Mouse (Mus musculus) midbrain, embryonic 14.5 days (tissue): ENCODE measurements at regions not wholly inside any gene's neighbourhood (a gene's known extent, or its start where the extent isn't known, plus 50 kb on each side); places are given as distances from the start of the nearest gene placed in this dataset.
A peak's percentile ranks its signal among the peaks of the same experiment; 100 is the strongest.

Experiments used
- ATAC-seq: fragments of 200-750 bp; cut with Nextera tagmentation; 2 replicates; pipeline ENCODE4 v1.8.0; 2017; ENCODE audit warnings: moderate number of reproducible peaks, moderate library complexity; ENCODE audit not compliant: low FRiP score, low TSS enrichment
- DNase-seq: peaks from one replicate; pipeline ENCODE4 v3.0.0-alpha.2; 2015
- H3K27ac ChIP-seq: fragments of 300-500 bp; sonication (generic); replicated peaks from 2 replicates; pipeline ENCODE4 v1.5.1; 2014; ENCODE audit warnings: mild to moderate bottlenecking, low read depth, low read length, moderate library complexity
- H3K27me3 ChIP-seq: fragments of 300-500 bp; sonication (generic); 2 replicates; pipeline ENCODE4 v1.6.1; 2014; ENCODE audit warnings: low read length, control low read depth, mixed read lengths; ENCODE audit not compliant: control insufficient read depth, insufficient read depth
- H3K36me3 ChIP-seq: fragments of 300-500 bp; sonication (generic); 2 replicates; pipeline ENCODE4 v1.6.1; 2014; ENCODE audit warnings: low read length, control low read depth; ENCODE audit not compliant: control insufficient read depth, insufficient read depth
- H3K4me1 ChIP-seq: fragments of 300-500 bp; sonication (generic); 2 replicates; pipeline ENCODE4 v1.6.1; 2014; ENCODE audit warnings: mild to moderate bottlenecking, antibody characterized with exemption, low read length, control low read depth; ENCODE audit not compliant: control insufficient read depth, insufficient read depth
- H3K4me2 ChIP-seq: fragments of 300-500 bp; sonication (generic); 2 replicates; pipeline ENCODE4 v1.6.1; 2014; ENCODE audit warnings: mild to moderate bottlenecking, low read length, moderate library complexity
- H3K4me3 ChIP-seq: fragments of 300-500 bp; sonication (generic); replicated peaks from 2 replicates; pipeline ENCODE4 v1.5.1; 2014; ENCODE audit warnings: low read depth, low read length
- H3K9ac ChIP-seq: fragments of 300-500 bp; sonication (generic); replicated peaks from 2 replicates; pipeline ENCODE4 v1.6.1; 2014; ENCODE audit warnings: mild to moderate bottlenecking, low read length, moderate library complexity
- H3K9me3 ChIP-seq: fragments of 300-500 bp; sonication (generic); 2 replicates; pipeline ENCODE4 v1.6.1; 2016; ENCODE audit warnings: low read length, control low read depth, mixed read lengths; ENCODE audit not compliant: control insufficient read depth
- WGBS: fragments of 180-500 bp; shearing (Covaris S2); extraction: QIAGEN DNeasy Blood & Tissue Kit; methylation state at CpG from one replicate; pipeline ENCODE4 v1.1.7; 2014; 5-methylcytosine and 5-hydroxymethylcytosine counted together

GRCm38 (mm10) chr3:136434407-136434806 lies 108.5 kb upstream of the Bank1 start:
- Histone ChIP-seq H3K36me3 (no peaks in the 10 kb centered on the region), H3K9me3 (no peaks in the 10 kb centered on the region), H3K27me3 (no peaks in the 10 kb centered on the region), H3K27ac (no peak overlapping the region), H3K9ac (no peak overlapping the region), H3K4me2 (no peak overlapping the region), H3K4me3 (no peak overlapping the region), H3K4me1 (no peaks in the 10 kb centered on the region)
- WGBS = 82% methylated on average over 5 of the region's 5 CpGs
- DNase-seq (no peak), ATAC-seq (no peak)

DNA sequence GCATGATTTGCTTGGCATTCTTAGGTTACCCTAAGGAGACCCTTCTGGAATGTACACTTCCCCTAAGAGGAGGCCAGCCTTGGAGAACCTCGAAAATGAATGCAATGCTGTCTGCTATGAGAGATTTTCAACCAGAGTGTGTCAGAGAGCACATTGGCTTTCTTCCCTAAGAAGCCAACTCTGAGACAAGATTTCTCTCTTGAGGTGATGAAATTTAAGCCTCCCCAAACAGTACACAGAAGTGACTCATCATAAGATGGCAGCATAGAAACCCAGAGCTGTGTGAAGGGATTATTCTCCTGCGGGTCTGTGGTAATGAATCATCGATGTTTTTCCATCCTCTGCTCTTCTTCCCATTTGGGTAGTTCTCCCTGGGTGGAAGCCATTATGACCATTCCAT lies 106.2 kb upstream of the Bank1 start:
- ATAC-seq = no peak
- H3K27me3 ChIP-seq = no peaks in the 10 kb centered on the region
- no peak for DNase-seq
- H3K4me1 ChIP-seq = no peaks in the 10 kb centered on the region
- H3K9me3 ChIP-seq = no peaks in the 10 kb centered on the region
- H3K36me3 ChIP-seq = no peaks in the 10 kb centered on the region
- no peak overlapping the region for H3K27ac ChIP-seq
- no peak overlapping the region for H3K9ac ChIP-seq
- H3K4me2 ChIP-seq = no peak overlapping the region
- H3K4me3 ChIP-seq = no peak overlapping the region
- 91% methylated on average over 3 of the region's 3 CpGs for WGBS

DNA sequence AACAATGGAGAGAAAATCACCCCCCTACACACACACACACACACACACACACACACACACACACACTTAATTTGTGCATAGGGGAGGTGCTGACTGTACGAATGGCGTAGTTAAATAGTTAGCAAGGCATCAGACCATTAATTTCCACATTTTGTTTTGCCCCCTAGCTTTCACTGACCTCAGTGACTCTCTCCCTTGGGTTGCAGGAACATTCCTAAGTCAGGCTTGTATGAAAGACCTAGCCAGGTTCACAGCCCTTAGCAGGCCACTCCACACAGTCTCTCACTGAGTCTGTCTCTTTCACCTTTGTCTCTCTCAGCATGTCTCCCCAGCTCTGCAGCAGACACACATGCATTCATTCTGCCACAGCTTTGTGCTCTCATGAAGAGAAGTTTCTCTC lies 101.6 kb upstream of the Bank1 start:
- no peak for ATAC-seq
- 84% methylated on average over 2 of the region's 2 CpGs for WGBS
- Histone ChIP-seq H3K9ac (no peak overlapping the region), H3K27me3 (no peaks in the 10 kb centered on the region), H3K27ac (no peak overlapping the region), H3K36me3 (no peaks in the 10 kb centered on the region), H3K4me3 (no peak overlapping the region), H3K4me1 (no peaks in the 10 kb centered on the region), H3K9me3 (no peaks in the 10 kb centered on the region), H3K4me2 (no peak overlapping the region)
- DNase-seq = no peak

GRCm38 (mm10) chr3:136426539-136427194 lies 100.8 kb upstream of the Bank1 start:
- Histone ChIP-seq H3K27me3 (no peaks in the 10 kb centered on the region), H3K9me3 (no peaks in the 10 kb centered on the region), H3K4me1 (no peaks in the 10 kb centered on the region), H3K4me2 (no peak overlapping the region), H3K4me3 (no peak overlapping the region), H3K36me3 (no peaks in the 10 kb centered on the region), H3K27ac (no peak overlapping the region), H3K9ac (no peak overlapping the region)
- DNase-seq (no peak), ATAC-seq (no peak)
- WGBS = 80% methylated on average over 8 of the region's 8 CpGs

DNA sequence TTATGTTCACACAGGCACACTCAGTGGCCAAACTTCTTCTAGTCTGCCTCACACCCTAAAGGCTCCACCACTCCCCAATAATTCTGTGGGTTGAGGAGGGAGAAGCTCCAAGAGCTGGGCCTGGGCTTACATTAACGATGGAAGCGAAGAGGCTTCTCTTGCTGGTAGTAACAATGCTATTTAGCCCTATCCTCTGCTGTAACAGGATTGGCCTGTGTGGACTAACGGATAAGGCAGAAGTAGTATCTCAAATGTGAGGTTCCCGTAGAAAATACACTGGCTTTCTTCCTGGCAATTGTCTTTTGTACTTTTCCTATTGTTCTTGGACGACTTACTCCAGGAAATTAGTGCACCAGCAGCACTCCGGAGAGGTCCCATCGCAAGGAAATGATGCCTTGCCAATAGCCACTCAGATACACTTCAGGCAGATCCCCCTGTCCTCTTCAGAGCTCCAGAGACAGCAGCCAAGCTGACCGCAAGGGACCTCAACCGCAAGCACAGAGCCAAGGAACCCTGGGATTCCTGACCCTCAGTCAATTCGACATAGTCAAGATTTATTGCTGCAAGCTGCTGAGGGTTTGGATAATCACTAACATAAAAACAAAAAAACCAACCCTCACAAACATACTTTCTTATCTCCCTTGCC lies 96.2 kb upstream of the Bank1 start:
- H3K9ac ChIP-seq = no peak overlapping the region
- DNase-seq (no peak), ATAC-seq (no peak)
- WGBS = 90% methylated on average over 10 of the region's 10 CpGs
- no peaks in the 10 kb centered on the region for H3K27me3 ChIP-seq
- H3K4me3 ChIP-seq = no peak overlapping the region
- H3K9me3 ChIP-seq = no peaks in the 10 kb centered on the region
- no peak overlapping the region for H3K4me2 ChIP-seq
- H3K36me3 ChIP-seq = no peaks in the 10 kb centered on the region
- no peaks in the 10 kb centered on the region for H3K4me1 ChIP-seq
- no peak overlapping the region for H3K27ac ChIP-seq

DNA sequence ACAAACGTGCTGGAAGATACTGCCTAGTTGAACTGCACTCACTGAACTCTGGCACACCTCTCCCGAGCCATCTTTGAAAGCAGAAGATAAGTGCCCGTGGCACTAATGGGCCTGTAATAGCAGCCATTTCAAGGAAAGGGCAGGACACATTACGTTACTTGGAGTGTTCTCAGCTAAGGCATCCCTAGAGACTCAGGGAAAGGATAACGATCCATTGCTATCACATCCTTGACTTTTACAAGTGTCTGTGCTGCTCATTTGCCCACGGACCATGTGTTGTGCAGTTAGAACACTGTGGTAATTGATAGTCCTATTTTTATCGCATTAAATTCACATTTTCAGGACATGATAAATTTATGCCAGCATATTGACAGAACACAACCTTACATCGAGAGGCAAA lies 79.7 kb upstream of the Bank1 start:
- ATAC-seq = no peak
- H3K27ac ChIP-seq = no peak overlapping the region
- no peak overlapping the region for H3K4me2 ChIP-seq
- no peak overlapping the region for H3K9ac ChIP-seq
- DNase-seq = peak; percentile 7
- H3K27me3 ChIP-seq = no peaks in the 10 kb centered on the region
- WGBS = 76% methylated on average over 8 of the region's 8 CpGs
- H3K36me3 ChIP-seq = no peaks in the 10 kb centered on the region
- H3K9me3 ChIP-seq = no peaks in the 10 kb centered on the region
- H3K4me1 ChIP-seq = no peaks in the 10 kb centered on the region
- no peak overlapping the region for H3K4me3 ChIP-seq

- no peaks in the 10 kb centered on the region for H3K27me3 ChIP-seq
- DNase-seq = no peak
- no peak for ATAC-seq
- no peaks in the 10 kb centered on the region for H3K4me1 ChIP-seq
- H3K9ac ChIP-seq = no peak overlapping the region
- H3K27ac ChIP-seq = no peak overlapping the region
- H3K4me2 ChIP-seq = no peak overlapping the region
- H3K9me3 ChIP-seq = no peaks in the 10 kb centered on the region
- WGBS = 83% methylated on average over 4 of the region's 4 CpGs
- H3K36me3 ChIP-seq = no peaks in the 10 kb centered on the region
- H3K4me3 ChIP-seq = no peak overlapping the region
These were observed 57.4 kb upstream of the Bank1 start for GRCm38 (mm10) chr3:136383282-136383681.

DNA sequence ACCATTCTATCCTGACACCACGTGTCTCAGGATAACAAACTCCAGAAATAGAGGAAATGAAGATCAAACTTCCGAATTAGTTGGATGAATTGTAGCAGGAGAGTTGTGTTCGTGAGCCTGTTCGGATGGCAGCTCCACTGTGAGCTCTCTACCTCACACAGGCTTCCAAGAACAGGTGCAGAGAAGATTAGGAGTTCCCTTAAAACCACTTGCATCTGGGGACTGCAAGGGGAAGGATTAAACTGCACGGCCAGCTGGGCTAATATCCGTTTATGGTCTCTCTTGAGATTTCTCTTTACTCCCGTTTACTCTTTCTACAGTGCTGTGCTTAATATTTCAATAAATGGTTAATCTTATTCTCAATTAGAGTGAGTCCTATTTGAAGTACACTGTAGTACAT lies 54.8 kb upstream of the Bank1 start:
- no peak overlapping the region for H3K4me2 ChIP-seq
- ATAC-seq (no peak), DNase-seq (no peak)
- H3K4me1 ChIP-seq = no peaks in the 10 kb centered on the region
- H3K27ac ChIP-seq = no peak overlapping the region
- no peaks in the 10 kb centered on the region for H3K27me3 ChIP-seq
- no peak overlapping the region for H3K9ac ChIP-seq
- WGBS = 59% methylated on average over 7 of the region's 7 CpGs
- no peaks in the 10 kb centered on the region for H3K36me3 ChIP-seq
- no peak overlapping the region for H3K4me3 ChIP-seq
- H3K9me3 ChIP-seq = no peaks in the 10 kb centered on the region

DNA sequence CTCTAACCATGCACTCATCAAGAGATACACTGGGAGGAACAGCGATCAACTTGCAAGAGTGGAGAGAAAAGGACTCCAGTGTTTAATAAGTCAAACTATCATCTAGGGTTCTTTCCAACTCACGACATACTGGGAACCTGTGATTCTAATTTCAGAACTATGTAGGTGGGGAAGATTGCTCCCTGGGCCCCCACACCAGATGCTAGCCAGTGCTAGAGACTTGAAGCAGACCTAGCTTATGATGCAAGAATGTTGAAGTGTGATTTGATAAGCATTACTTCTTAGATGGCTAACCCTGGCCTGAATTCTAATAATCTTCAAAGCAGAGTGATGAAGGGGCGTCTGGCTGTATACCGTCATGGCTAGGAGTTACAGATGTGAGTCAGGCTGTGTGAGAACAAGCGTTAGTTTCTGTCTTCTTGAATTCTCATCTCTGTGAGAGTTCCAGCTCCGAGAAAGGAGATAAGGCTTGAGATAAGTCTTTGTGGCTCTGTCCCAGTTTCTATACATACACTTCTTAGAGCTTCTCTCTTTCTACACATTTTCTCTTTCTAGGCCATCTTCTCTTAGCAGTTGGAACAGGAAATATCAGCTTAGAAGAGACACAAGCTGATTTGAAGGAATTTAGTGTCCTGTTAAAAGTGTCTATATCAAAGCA lies 54.0 kb upstream of the Bank1 start:
- Histone ChIP-seq H3K27ac (no peak overlapping the region), H3K4me1 (no peaks in the 10 kb centered on the region), H3K4me3 (no peak overlapping the region), H3K36me3 (no peaks in the 10 kb centered on the region), H3K9me3 (no peaks in the 10 kb centered on the region), H3K9ac (no peak overlapping the region), H3K27me3 (no peaks in the 10 kb centered on the region), H3K4me2 (no peak overlapping the region)
- WGBS = 90% methylated on average over 6 of the region's 6 CpGs
- ATAC-seq (no peak), DNase-seq (no peak)
